Comparison of ENCODE assay signal across 7 mouse cellular contexts in genomic region chr4:149736581-149736980, GRCm38 (mm10). TPM values are rescaled to one million over a fixed set of nuclear protein-coding genes. Genes with fewer than 3 reads are reported as not detected.
DNase-seq lines count a peak whose midpoint lies in the region; ATAC-seq and TF ChIP-seq lines count a peak whose summit lies in the region.

No protein-coding gene starts in this region.

- H3K36me3 ChIP-seq in MEL (ENCODE audit: control insufficient read depth in 1 of 2, insufficient read depth in 2 of 2, low read length in 2 of 2) = no peaks in the 10 kb centered on the region; a peak in 2 of 4 replicates
- H3K36me3 ChIP-seq in forebrain, embryonic 15.5 days = no peaks in the 10 kb centered on the region
- peaks cover 11% of the 10 kb centered on the region for H3K36me3 ChIP-seq in hindbrain, embryonic 12.5 days
- 0 out of 2 replicates have a peak, but pooled peaks cover 3% of the 10 kb centered on the region for H3K36me3 ChIP-seq in liver, embryonic 11.5 days (ENCODE audit: control insufficient read depth, insufficient read depth, low read length)

- no peak for TF ChIP-seq RAD21 in MEL (IDR thresholded peaks at IDR 0.05; ENCODE audit: low read depth, low read length)

- peak overlapping the region; percentile 77 for H3K4me2 ChIP-seq in forebrain, embryonic 15.5 days (replicated peaks)
- peak overlapping the region; percentile 98 for H3K4me2 ChIP-seq in hindbrain, embryonic 12.5 days (replicated peaks)
- H3K4me2 ChIP-seq in liver, embryonic 11.5 days = peak overlapping the region; percentile 97

- no peaks in the 10 kb centered on the region for H3K9me3 ChIP-seq in MEL (replicated peaks; ENCODE audit: insufficient read depth, low read length)
- no peaks in the 10 kb centered on the region for H3K9me3 ChIP-seq in forebrain, embryonic 15.5 days
- H3K9me3 ChIP-seq in hindbrain, embryonic 12.5 days (replicated peaks) = no peaks in the 10 kb centered on the region
- H3K9me3 ChIP-seq in liver, embryonic 11.5 days (ENCODE audit: control insufficient read depth, low read length) = no peaks in the 10 kb centered on the region

- WGBS in forebrain, embryonic 15.5 days = 24% methylated on average over 4 of the region's 4 CpGs
- 45% methylated on average over 4 of the region's 4 CpGs for WGBS in hindbrain, embryonic 12.5 days
- WGBS in liver, embryonic 11.5 days = 29% methylated on average over 4 of the region's 4 CpGs

- peak overlapping the region; percentile 79 to 99 for H3K4me3 ChIP-seq in MEL (ENCODE audit: control insufficient read depth in 1 of 2, insufficient read depth in 1 of 2, low read depth in 2 of 2, low read length in 2 of 2)
- H3K4me3 ChIP-seq in bone marrow macrophage, adult 2 months (ENCODE audit: insufficient read depth, low read length) = peak overlapping the region; percentile 79
- H3K4me3 ChIP-seq in forebrain, embryonic 15.5 days = peak overlapping the region; percentile 60
- peak overlapping the region; percentile 93 for H3K4me3 ChIP-seq in hindbrain, embryonic 12.5 days
- H3K4me3 ChIP-seq in liver, embryonic 11.5 days (ENCODE audit: low read depth, low read length) = peak overlapping the region; percentile 88

- peaks cover 2 to 7% of the 10 kb centered on the region in 2 experiments; a peak in 2 of 4 replicates for H3K4me1 ChIP-seq in MEL (ENCODE audit: control insufficient read depth in 1 of 2, insufficient read depth in 2 of 2, low read length in 2 of 2)
- H3K4me1 ChIP-seq in bone marrow macrophage, adult 2 months (ENCODE audit: control insufficient read depth, insufficient read depth, low read length) = peaks cover 13% of the 10 kb centered on the region
- H3K4me1 ChIP-seq in forebrain, embryonic 15.5 days = peaks cover 55% of the 10 kb centered on the region
- H3K4me1 ChIP-seq in hindbrain, embryonic 12.5 days = peaks cover 56% of the 10 kb centered on the region
- H3K4me1 ChIP-seq in liver, embryonic 11.5 days (replicated peaks; ENCODE audit: control insufficient read depth, insufficient read depth, low read length) = peaks cover 41% of the 10 kb centered on the region

- H3K79me2 ChIP-seq in MEL (ENCODE audit: control insufficient read depth, insufficient read depth, low read length, poor library complexity) = peaks cover 54% of the 10 kb centered on the region

- no peak for TF ChIP-seq POLR2A in MEL (IDR thresholded peaks at IDR 0.05; ENCODE audit: control insufficient read depth in 1 of 2, insufficient read depth in 1 of 2, low read depth in 1 of 2, low read length in 2 of 2, poor library complexity in 1 of 2)
- TF ChIP-seq POLR2A in bone marrow macrophage, adult 2 months (IDR thresholded peaks at IDR 0.05; ENCODE audit: borderline replicate concordance, low read depth, low read length) = no peak

- H3K27ac ChIP-seq in MEL (ENCODE audit: control insufficient read depth, low read depth, low read length) = no peak overlapping the region
- no peak overlapping the region for H3K27ac ChIP-seq in bone marrow macrophage, adult 2 months (ENCODE audit: insufficient read depth, low read depth, low read length)
- no peak overlapping the region for H3K27ac ChIP-seq in forebrain, embryonic 15.5 days (replicated peaks)
- no peak overlapping the region for H3K27ac ChIP-seq in hindbrain, embryonic 12.5 days
- H3K27ac ChIP-seq in liver, embryonic 11.5 days (ENCODE audit: low read depth, low read length) = no peak overlapping the region

- no peaks in the 10 kb centered on the region for H3K27me3 ChIP-seq in MEL (ENCODE audit: control insufficient read depth in 1 of 2, insufficient read depth in 2 of 2, low read length in 2 of 2)
- no peaks in the 10 kb centered on the region for H3K27me3 ChIP-seq in forebrain, embryonic 15.5 days
- H3K27me3 ChIP-seq in hindbrain, embryonic 12.5 days = no peaks in the 10 kb centered on the region
- H3K27me3 ChIP-seq in liver, embryonic 11.5 days (replicated peaks; ENCODE audit: control insufficient read depth, insufficient read depth, low read length) = no peaks in the 10 kb centered on the region

- no peak for TF ChIP-seq EP300 in MEL (IDR thresholded peaks at IDR 0.05; ENCODE audit: low read depth in 1 of 2, low read length in 2 of 2)

- ATAC-seq in forebrain, embryonic 15.5 days (replicated peaks) = no peak
- ATAC-seq in hindbrain, embryonic 12.5 days (ENCODE audit: low FRiP score) = no peak
- ATAC-seq in liver, embryonic 11.5 days (replicated peaks; ENCODE audit: low FRiP score) = no peak

- TF ChIP-seq CTCF in MEL (IDR thresholded peaks at IDR 0.05 in 2 of 3, conservative IDR thresholded peaks at IDR 0.05 in 1 of 3; ENCODE audit: control insufficient read depth in 1 of 3, insufficient read depth in 1 of 3, low read depth in 2 of 3, low read length in 3 of 3, poor library complexity in 1 of 3, severe bottlenecking in 1 of 3) = no peak
- no peak for TF ChIP-seq CTCF in bone marrow macrophage, adult 2 months (IDR thresholded peaks at IDR 0.05; ENCODE audit: low read depth, low read length)

- H3K9ac ChIP-seq in MEL (ENCODE audit: control insufficient read depth, low read depth, low read length, poor library complexity, severe bottlenecking) = peak overlapping the region; percentile 86
- H3K9ac ChIP-seq in forebrain, embryonic 15.5 days (replicated peaks) = peak overlapping the region; percentile 76
- H3K9ac ChIP-seq in hindbrain, embryonic 12.5 days = peak overlapping the region; percentile 93
- peak overlapping the region; percentile 85 for H3K9ac ChIP-seq in liver, embryonic 11.5 days (ENCODE audit: low read depth, low read length)

- peak; percentile 36 for DNase-seq in MEL (ENCODE audit: low read depth, low spot score)
- DNase-seq in liver, embryonic 11.5 days (ENCODE audit: low spot score) = no peak
- DNase-seq in ovary, postnatal 14 days (ENCODE audit: low spot score) = peak; percentile 35
- no peak for DNase-seq in embryo, embryonic 11 days

TF ChIP-seq in MEL, 35 proteins besides CTCF, POLR2A, EP300 and RAD21:
- no peak for TF ChIP-seq SIN3A (IDR thresholded peaks at IDR 0.05; ENCODE audit: low read length)
- no peak for TF ChIP-seq TBP (IDR thresholded peaks at IDR 0.05; ENCODE audit: low read depth, low read length)
- no peak for TF ChIP-seq HCFC1 (IDR thresholded peaks at IDR 0.05; ENCODE audit: low read depth, low read length)
- no peak for TF ChIP-seq USF1 (IDR thresholded peaks at IDR 0.05; ENCODE audit: low read depth, low read length)
- no peak for TF ChIP-seq RCOR1 (IDR thresholded peaks at IDR 0.05; ENCODE audit: low read depth, low read length)
- TF ChIP-seq NELFE (IDR thresholded peaks at IDR 0.05; ENCODE audit: low read depth, low read length) = no peak
- no peak for TF ChIP-seq POLR2AphosphoS5 (IDR thresholded peaks at IDR 0.05; ENCODE audit: borderline replicate concordance, low read depth, low read length)
- TF ChIP-seq ELF1 (IDR thresholded peaks at IDR 0.05; ENCODE audit: low read depth, low read length) = no peak
- no peak for TF ChIP-seq TCF12 (IDR thresholded peaks at IDR 0.05; ENCODE audit: low read depth, low read length)
- TF ChIP-seq CHD1 (IDR thresholded peaks at IDR 0.05; ENCODE audit: low read depth, low read length) = no peak
- TF ChIP-seq MYB (IDR thresholded peaks at IDR 0.05; ENCODE audit: low read depth, low read length) = no peak
- no peak for TF ChIP-seq TAL1 (IDR thresholded peaks at IDR 0.05; ENCODE audit: low read length)
- TF ChIP-seq UBTF (IDR thresholded peaks at IDR 0.05; ENCODE audit: borderline replicate concordance, insufficient read depth, low read depth, low read length) = no peak
- TF ChIP-seq MAFK (IDR thresholded peaks at IDR 0.05; ENCODE audit: borderline replicate concordance, low read depth, low read length) = no peak
- no peak for TF ChIP-seq SMC3 (IDR thresholded peaks at IDR 0.05; ENCODE audit: low read depth, low read length)
- TF ChIP-seq GATA1 (IDR thresholded peaks at IDR 0.05; ENCODE audit: low read depth, low read length) = no peak
- TF ChIP-seq JUND (IDR thresholded peaks at IDR 0.05; ENCODE audit: low read depth, low read length) = no peak
- TF ChIP-seq CHD2 (IDR thresholded peaks at IDR 0.05; ENCODE audit: low read length) = no peak
- TF ChIP-seq ZMIZ1 (IDR thresholded peaks at IDR 0.05; ENCODE audit: low read depth, low read length) = no peak

RNA-seq across cellular contexts. Expression of gene Tmem201, which starts 1.3 kb away (rescaled TPM):
- total RNA-seq in MEL (2012; rRNA removed) = 28.3 and 31.5 TPM in 2 replicates
- polyA plus RNA-seq in MEL (2012; ENCODE audit: insufficient read depth in 1 of 2, insufficient read length in 2 of 2, low read depth in 1 of 2, low replicate concordance in 2 of 2, missing spikeins in 1 of 2) = 10 to 100 TPM in 1 of 2 experiments, not detected in 1; 60.6 TPM
- polyA plus RNA-seq in bone marrow macrophage, adult 2 months (2012; ENCODE audit: insufficient read depth, insufficient read length, missing spikeins) = 1.9 and 3.6 TPM in 2 replicates
- polyA plus RNA-seq in forebrain, embryonic 15.5 days (2015; fragmentation: Nextera tagmentation; extraction: Ambion mirVana) = 39.8 and 40.8 TPM in 2 replicates
- polyA plus RNA-seq in hindbrain, embryonic 12.5 days (2016; fragmentation: Nextera tagmentation; extraction: Ambion mirVana) = 39.6 and 39.7 TPM in 2 replicates
- 16.8 and 16.9 TPM in 2 replicates for polyA plus RNA-seq in liver, embryonic 11.5 days (2014; fragmentation: Nextera tagmentation; extraction: Ambion mirVana)

RNA-seq across cellular contexts. Expression of gene Pik3cd, which starts 34.2 kb away (rescaled TPM):
- total RNA-seq in MEL (2012; rRNA removed) = 45.7 and 45.9 TPM in 2 replicates
- polyA plus RNA-seq in MEL (2012; ENCODE audit: insufficient read depth in 1 of 2, insufficient read length in 2 of 2, low read depth in 1 of 2, low replicate concordance in 2 of 2, missing spikeins in 1 of 2) = 100 to 1,000 TPM in 1 of 2 experiments, 10 to 100 TPM in 1; 49.8 to 152 TPM
- polyA plus RNA-seq in bone marrow macrophage, adult 2 months (2012; ENCODE audit: insufficient read depth, insufficient read length, missing spikeins) = 91.4 and 100 TPM in 2 replicates
- polyA plus RNA-seq in forebrain, embryonic 15.5 days (2015; fragmentation: Nextera tagmentation; extraction: Ambion mirVana) = 16.5 and 18.2 TPM in 2 replicates
- 16.9 and 19.6 TPM in 2 replicates for polyA plus RNA-seq in hindbrain, embryonic 12.5 days (2016; fragmentation: Nextera tagmentation; extraction: Ambion mirVana)
- 12.6 and 12.9 TPM in 2 replicates for polyA plus RNA-seq in liver, embryonic 11.5 days (2014; fragmentation: Nextera tagmentation; extraction: Ambion mirVana)

RNA-seq across cellular contexts. Expression of gene Slc25a33, which starts 37.5 kb away (rescaled TPM):
- 20.6 and 21.4 TPM in 2 replicates for total RNA-seq in MEL (2012; rRNA removed)
- 100 to 1,000 TPM in 1 of 2 experiments, 10 to 100 TPM in 1; 24.8 to 103 TPM for polyA plus RNA-seq in MEL (2012; ENCODE audit: insufficient read depth in 1 of 2, insufficient read length in 2 of 2, low read depth in 1 of 2, low replicate concordance in 2 of 2, missing spikeins in 1 of 2)
- polyA plus RNA-seq in bone marrow macrophage, adult 2 months (2012; ENCODE audit: insufficient read depth, insufficient read length, missing spikeins) = 3.0 and 3.1 TPM in 2 replicates
- 21.8 and 22.6 TPM in 2 replicates for polyA plus RNA-seq in forebrain, embryonic 15.5 days (2015; fragmentation: Nextera tagmentation; extraction: Ambion mirVana)
- 18.8 and 18.9 TPM in 2 replicates for polyA plus RNA-seq in hindbrain, embryonic 12.5 days (2016; fragmentation: Nextera tagmentation; extraction: Ambion mirVana)
- polyA plus RNA-seq in liver, embryonic 11.5 days (2014; fragmentation: Nextera tagmentation; extraction: Ambion mirVana) = 21.9 and 23.2 TPM in 2 replicates

Comparison
In these comparisons a context has a peak if more than half of its experiments do, and no peak if none do; other contexts are left out.
1. DNase-seq: peak in MEL (single experiment) and ovary, postnatal 14 days (single experiment); none in liver, embryonic 11.5 days (single experiment) and embryo, embryonic 11 days (single experiment).
2. Peak in every context shown above with its lines, with median percentiles within 50 percentile points of each other: H3K4me3 ChIP-seq, H3K9ac ChIP-seq and H3K4me2 ChIP-seq.